Mouse (Mus musculus) c-Kit-positive CD71-negative TER-119-negative erythroid progenitor cells, embryonic 14.5 days (primary cell): Measurements from ENCODE around the gene Zmym4.

ENCODE experiments used
- DNase-seq: peaks from one replicate; pipeline ENCODE4 v3.0.0-alpha.2; 2013; ENCODE audit warnings: low read depth

The Zmym4 gene

DNA sequence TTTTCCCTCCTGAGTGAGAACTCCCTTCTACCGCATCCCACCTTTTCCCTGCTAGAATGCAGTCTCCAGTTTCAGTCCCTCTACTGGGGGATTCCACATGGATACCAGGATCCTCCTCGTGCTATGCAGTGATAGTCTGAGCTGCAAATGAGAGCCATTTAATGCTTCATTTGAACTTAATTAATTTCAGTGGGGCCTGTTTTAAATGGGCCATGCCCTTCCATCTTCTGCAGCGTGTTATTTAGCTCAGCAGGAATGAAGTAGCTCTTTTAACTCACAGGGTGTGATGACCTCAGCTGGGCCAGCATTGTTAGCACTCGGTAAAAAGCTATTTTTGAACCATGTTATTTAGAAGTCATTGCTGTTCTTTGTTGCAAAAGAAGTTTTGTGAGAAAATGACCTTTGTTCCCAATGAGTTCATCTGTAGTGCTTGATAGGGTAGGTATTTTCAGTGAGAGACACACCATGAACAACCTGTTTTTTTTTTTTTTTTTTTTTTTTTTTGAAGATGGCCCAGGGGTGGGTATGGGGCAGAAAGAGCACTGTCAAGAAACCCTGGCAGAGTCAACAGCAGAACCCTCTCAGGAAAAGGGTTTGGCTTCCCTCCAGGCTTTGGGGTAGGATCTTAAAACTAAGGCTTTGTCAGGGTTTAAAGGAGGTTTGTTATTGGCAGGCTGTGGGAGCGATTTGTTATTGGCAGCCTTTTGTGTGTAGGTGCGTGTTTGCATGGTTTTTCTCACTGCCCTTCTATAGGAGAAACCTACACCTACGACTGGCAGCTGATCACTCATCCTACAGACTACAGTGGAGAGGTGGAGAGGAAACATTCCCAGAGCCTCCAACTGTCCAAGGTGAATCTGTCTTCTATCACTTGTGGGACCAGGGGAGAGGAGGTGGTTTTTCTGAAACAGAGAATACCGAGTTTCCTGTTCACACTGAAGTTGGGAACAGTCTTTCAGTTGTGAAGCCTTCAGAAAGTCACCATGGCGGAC is 144.7 kb downstream of the Zmym4 start:
- DNase-seq = no peak

DNA sequence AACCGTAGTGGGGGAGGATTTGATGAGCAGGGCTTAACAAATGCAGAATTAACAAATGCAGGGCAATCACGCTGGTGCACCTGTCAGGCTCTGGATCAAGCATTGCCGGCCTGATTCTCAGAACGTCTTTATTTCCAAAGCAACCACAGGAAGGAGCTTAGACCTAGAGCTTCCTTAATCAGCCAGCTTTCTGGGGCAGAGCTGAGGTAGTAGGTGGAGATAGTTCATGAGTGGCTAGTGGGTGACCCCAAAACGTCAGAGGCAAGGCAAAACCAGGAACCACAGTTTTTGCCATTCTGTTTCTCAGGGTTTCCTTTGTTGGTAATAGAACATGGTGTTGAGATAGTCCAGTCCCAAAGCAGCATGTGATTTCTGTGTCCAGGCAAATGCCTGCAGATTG is 153.1 kb downstream of the Zmym4 start:
- no peak for DNase-seq

DNA sequence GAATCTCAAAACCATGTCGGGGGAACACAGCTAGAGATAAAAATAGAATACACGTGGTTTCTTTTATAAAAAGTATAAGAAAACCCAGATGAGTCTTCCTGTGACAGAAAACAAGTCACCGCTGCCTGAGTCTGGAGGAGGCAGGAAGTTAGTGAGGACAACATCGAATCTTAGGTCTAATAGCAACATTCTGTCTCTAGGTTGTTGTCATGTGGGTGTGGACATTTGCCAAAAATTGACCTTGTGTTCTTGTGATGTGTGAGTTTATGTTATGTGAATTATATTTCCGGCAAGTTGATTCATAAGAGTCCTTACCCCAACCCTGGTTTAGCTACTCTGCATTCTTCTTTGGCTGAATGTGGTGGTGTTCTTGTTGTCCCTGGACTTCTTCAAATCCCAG is 154.7 kb downstream of the Zmym4 start:
- no peak for DNase-seq
